Mouse (Mus musculus) mouse trophoblast stem cell (cell line): ENCODE results near the gene Hyal5.

Source experiments
- in situ Hi-C, 2 experiments: fragments of 300-500 bp; cut with MseI, MboI; formaldehyde crosslinking; loops; 2 replicates in 1 of 2; 3 replicates in 1 of 2; pipeline ENCODE4 v1.15.1; 2025

Hyal5 gene

GRCm38 (mm10) chr6:24857697-24858096 is at the start of gene Hyal5:
Gene Hyal5 (plus strand): TSS chr6:24857997.
- in situ Hi-C loops: no loop called here

- in situ Hi-C loops: no loop called here
Observed at GRCm38 (mm10) chr6:24822070-24822469, 35.7 kb upstream of the Hyal5 start.

GRCm38 (mm10) chr6:24860320-24860719 is 2.5 kb downstream of the Hyal5 start:
- in situ Hi-C loops: no loop called here

- in situ Hi-C loops: no loop called here
Observed at GRCm38 (mm10) chr6:24863649-24864048, 5.9 kb downstream of the Hyal5 start.

- in situ Hi-C loops: no loop called here
Observed at GRCm38 (mm10) chr6:24894146-24894873, 36.5 kb downstream of the Hyal5 start.

- in situ Hi-C loops: no loop called here
Observed at GRCm38 (mm10) chr6:24894874-24895183, 37.0 kb downstream of the Hyal5 start.

GRCm38 (mm10) chr6:24905101-24905500 is 47.3 kb downstream of the Hyal5 start:
- in situ Hi-C loops: no loop called here

GRCm38 (mm10) chr6:24907824-24908223 is 50.0 kb downstream of the Hyal5 start:
- in situ Hi-C loops: no loop called here

GRCm38 (mm10) chr6:24910016-24910727 is 52.4 kb downstream of the Hyal5 start:
- in situ Hi-C loops: no loop called here

- in situ Hi-C loops: no loop called here
Observed at GRCm38 (mm10) chr6:24910728-24911105, 52.9 kb downstream of the Hyal5 start.

GRCm38 (mm10) chr6:24913591-24913990 is 55.8 kb downstream of the Hyal5 start:
- in situ Hi-C loops: no loop called here

- in situ Hi-C loops: no loop called here
Observed at GRCm38 (mm10) chr6:24925076-24925785, 67.4 kb downstream of the Hyal5 start.
